Mouse (Mus musculus) thymus, adult 2 months (tissue): ENCODE results near the gene Fam210b. TPM values are rescaled to one million over a fixed set of nuclear protein-coding genes. Genes with fewer than 3 reads are reported as not detected.

Experiments
- DNase-seq: peaks from one replicate; pipeline ENCODE4 v3.0.0; 2021
- H3K27ac ChIP-seq: fragments of 200-500 bp; 2 replicates; pipeline ENCODE4 v1.5.1; 2012; ENCODE audit warnings: low read length, control low read depth; ENCODE audit not compliant: control insufficient read depth, insufficient read depth
- H3K27me3 ChIP-seq: fragments of 200-500 bp; 2 replicates; pipeline ENCODE4 v1.6.1; 2012; ENCODE audit warnings: mild to moderate bottlenecking, low read length, moderate library complexity, mixed read lengths; ENCODE audit not compliant: control insufficient read depth, insufficient read depth
- H3K36me3 ChIP-seq: fragments of 200-500 bp; 2 replicates; pipeline ENCODE4 v1.6.1; 2012; ENCODE audit warnings: mild to moderate bottlenecking, low read length, moderate library complexity; ENCODE audit not compliant: control insufficient read depth, insufficient read depth
- H3K4me1 ChIP-seq: fragments of 200-500 bp; replicated peaks from 2 replicates; pipeline ENCODE4 v1.6.1; 2012; ENCODE audit warnings: low read length; ENCODE audit not compliant: control insufficient read depth, insufficient read depth
- H3K4me3 ChIP-seq: fragments of 200-500 bp; 2 replicates; pipeline ENCODE4 v1.5.1; 2012; ENCODE audit warnings: mild to moderate bottlenecking, low read length, control low read depth, moderate library complexity; ENCODE audit not compliant: control insufficient read depth, insufficient read depth
- CTCF ChIP-seq: fragments of 200-500 bp; IDR thresholded peaks from 2 replicates; pipeline ENCODE4 v1.5.1; 2012; ENCODE audit warnings: mild to moderate bottlenecking, control low read depth, low read length, moderate library complexity, borderline replicate concordance; ENCODE audit not compliant: control insufficient read depth, poor library complexity, insufficient read depth; ENCODE audit errors: extremely low read depth
- POLR2A ChIP-seq: fragments of 200-500 bp; IDR thresholded peaks from 2 replicates; pipeline ENCODE4 v1.6.1; 2012; ENCODE audit warnings: mild to moderate bottlenecking, low read length, control low read depth, moderate library complexity; ENCODE audit not compliant: control insufficient read depth, poor library complexity, insufficient read depth; ENCODE audit errors: extremely low read depth
- WGBS: fragments of 180-500 bp; shearing (Covaris S2); methylation state at CpG from one replicate; pipeline ENCODE4 v1.1.7; 2018; 5-methylcytosine and 5-hydroxymethylcytosine counted together
- polyA plus RNA-seq: library from polyadenylated mRNA; depleted of rRNA; stranded (reverse); fragments of >200 nt; gene quantifications from 2 replicates; pipeline ENCODE4 v1.2.3, GENCODE M21; 2012

The Fam210b gene
- polyA plus RNA-seq, 1 experiment: 6.9 TPM

GRCm38 (mm10) chr2:172363176-172363575 is 17.8 kb downstream of the Fam210b start:
- H3K27me3 ChIP-seq: no peaks in the 10 kb centered on the region
- no peak for TF ChIP-seq CTCF
- TF ChIP-seq POLR2A: no peak
- H3K27ac ChIP-seq: no peak overlapping the region
- H3K36me3 ChIP-seq: peaks cover 70% of the 10 kb centered on the region
- no peak overlapping the region for H3K4me3 ChIP-seq
- DNase-seq: no peak
- WGBS: 96% methylated on average over 7 of the region's 7 CpGs
- no peaks in the 10 kb centered on the region; the same call in 1 of the 2 replicates for H3K4me1 ChIP-seq

- peak; percentile 46 for TF ChIP-seq POLR2A
- TF ChIP-seq CTCF: peak; percentile 12; the same call in 1 of the 2 replicates
- under 1% methylated on average over 66 of the region's 66 CpGs for WGBS
- Histone ChIP-seq H3K4me3 (peak within 1 kb of the TSS; percentile 77), H3K27me3 (no peaks in the 10 kb centered on the region), H3K4me1 (peaks cover 9% of the 10 kb centered on the region), H3K36me3 (peaks cover 34% of the 10 kb centered on the region), H3K27ac (peak within 1 kb of the TSS; percentile 41)
- peak; percentile 94 for DNase-seq
Observed at GRCm38 (mm10) chr2:172370411-172371223, 25.3 kb downstream of the Fam210b start, which contains the start of the genes Aurka and Cstf1. Gene Aurka, minus strand, starts transcription at chr2:172370535. Gene Cstf1, plus strand, starts transcription at chr2:172370681.

DNA sequence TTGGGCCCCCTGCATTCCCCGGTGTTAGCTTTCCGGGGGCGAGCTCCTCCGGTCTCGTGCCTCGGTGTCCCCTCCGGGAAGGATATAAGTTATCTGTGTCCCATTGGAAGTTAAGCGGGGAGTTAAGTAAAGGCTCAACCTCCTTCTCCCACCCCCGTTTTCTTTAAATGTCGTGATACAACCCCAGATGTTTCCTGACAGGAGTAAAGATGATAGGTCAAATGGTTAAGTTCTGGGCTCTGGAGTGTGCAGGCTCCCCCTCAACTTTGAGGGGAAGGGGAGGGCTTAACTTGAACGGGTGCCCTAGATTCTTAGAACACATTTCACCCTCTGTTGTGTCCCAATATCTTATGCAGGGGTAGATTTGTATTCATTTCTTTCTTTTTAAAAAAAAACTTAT is 25.9 kb downstream of the Fam210b start:
- H3K36me3 ChIP-seq: peaks cover 39% of the 10 kb centered on the region
- H3K27ac ChIP-seq: peak overlapping the region; percentile 39
- H3K4me3 ChIP-seq: peak overlapping the region; percentile 77
- WGBS: under 1% methylated on average over 11 of the region's 11 CpGs
- TF ChIP-seq POLR2A: no peak
- no peak for TF ChIP-seq CTCF
- no peak for DNase-seq
- no peaks in the 10 kb centered on the region for H3K27me3 ChIP-seq
- peaks cover 9% of the 10 kb centered on the region for H3K4me1 ChIP-seq

DNA sequence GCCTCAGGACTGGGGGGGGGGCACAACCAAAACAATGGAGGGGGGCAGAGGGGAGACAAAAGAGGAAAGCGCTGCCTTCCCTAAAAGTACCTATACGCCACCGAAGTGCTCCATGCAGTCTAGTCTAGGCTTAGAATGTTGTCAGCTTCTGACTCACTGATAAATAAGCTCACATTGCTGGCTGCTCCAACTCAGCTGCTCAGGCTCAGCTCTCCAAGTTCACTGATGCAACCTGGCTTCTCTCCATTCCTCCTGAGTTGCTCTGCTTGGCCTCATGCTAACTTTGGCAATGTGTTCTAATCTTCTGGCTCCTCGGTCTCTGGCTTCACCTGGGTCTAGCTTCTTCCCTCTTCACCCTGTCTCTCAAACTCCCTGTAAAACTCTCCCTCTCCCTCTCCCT is 31.2 kb downstream of the Fam210b start:
- no peak for DNase-seq

GRCm38 (mm10) chr2:172376999-172377515 is 31.7 kb downstream of the Fam210b start:
- no peak overlapping the region for H3K27ac ChIP-seq
- H3K4me1 ChIP-seq: peaks cover 22% of the 10 kb centered on the region
- H3K27me3 ChIP-seq: no peaks in the 10 kb centered on the region
- H3K4me3 ChIP-seq: no peak overlapping the region
- no peak for DNase-seq
- WGBS: 85% methylated on average over 5 of the region's 5 CpGs
- H3K36me3 ChIP-seq: peaks cover 71% of the 10 kb centered on the region
- no peak for TF ChIP-seq CTCF
- TF ChIP-seq POLR2A: no peak

More for the DNA sequence above, 31.2 kb downstream of the Fam210b start:
- Histone ChIP-seq H3K4me1 (peaks cover 18% of the 10 kb centered on the region), H3K4me3 (no peak overlapping the region), H3K27ac (no peak overlapping the region), H3K27me3 (no peaks in the 10 kb centered on the region), H3K36me3 (peaks cover 71% of the 10 kb centered on the region)
- no peak for TF ChIP-seq POLR2A
- no peak for TF ChIP-seq CTCF
- WGBS: 96% methylated on average over 4 of the region's 4 CpGs

GRCm38 (mm10) chr2:172378332-172378731 is 33.0 kb downstream of the Fam210b start:
- WGBS: 41% methylated on average over 7 of the region's 7 CpGs
- H3K36me3 ChIP-seq: peaks cover 66% of the 10 kb centered on the region
- DNase-seq: peak; percentile 83

More at GRCm38 (mm10) chr2:172378332-172378731, 33.0 kb downstream of the Fam210b start:
- Histone ChIP-seq H3K27me3 (no peaks in the 10 kb centered on the region), H3K4me3 (no peak overlapping the region), H3K4me1 (peaks cover 33% of the 10 kb centered on the region), H3K27ac (no peak overlapping the region)
- TF ChIP-seq CTCF (peak; percentile 81), POLR2A (no peak)
